Mouse (Mus musculus) neural tube, embryonic 14.5 days (tissue): ENCODE data around the gene Med1. TPM values are rescaled to one million over a fixed set of nuclear protein-coding genes. Genes with fewer than 3 reads are reported as not detected.

Experiments used
- ATAC-seq: fragments of 200-750 bp; cut with Nextera tagmentation; 2 replicates; pipeline ENCODE4 v1.8.0; 2017; ENCODE audit warnings: low read depth, mild to moderate bottlenecking, moderate TSS enrichment, moderate library complexity
- H3K27ac ChIP-seq: fragments of 300-500 bp; sonication (generic); 2 replicates; pipeline ENCODE4 v1.5.1; 2014; ENCODE audit warnings: low read depth, mild to moderate bottlenecking, control low read depth, low read length, moderate library complexity, mixed read lengths
- H3K27me3 ChIP-seq: fragments of 300-500 bp; sonication (generic); 2 replicates; pipeline ENCODE4 v1.6.1; 2014; ENCODE audit warnings: low read length; ENCODE audit not compliant: control insufficient read depth, insufficient read depth
- H3K36me3 ChIP-seq: fragments of 300-500 bp; sonication (generic); 2 replicates; pipeline ENCODE4 v1.6.1; 2014; ENCODE audit warnings: low read length, mixed read lengths; ENCODE audit not compliant: control insufficient read depth, insufficient read depth
- H3K4me1 ChIP-seq: fragments of 300-500 bp; sonication (generic); 2 replicates; pipeline ENCODE4 v1.6.1; 2014; ENCODE audit warnings: low read length; ENCODE audit not compliant: control insufficient read depth, insufficient read depth
- H3K4me2 ChIP-seq: fragments of 300-500 bp; sonication (generic); 2 replicates; pipeline ENCODE4 v1.6.1; 2014; ENCODE audit warnings: mild to moderate bottlenecking, low read depth, low read length, control low read depth
- H3K4me3 ChIP-seq: fragments of 300-500 bp; sonication (generic); 2 replicates; pipeline ENCODE4 v1.5.1; 2014; ENCODE audit warnings: low read depth, low read length, control low read depth, mixed read lengths
- H3K9ac ChIP-seq: fragments of 300-500 bp; sonication (generic); replicated peaks from 2 replicates; pipeline ENCODE4 v1.6.1; 2014; ENCODE audit warnings: low read depth, mild to moderate bottlenecking, control low read depth, low read length, mixed read lengths
- H3K9me3 ChIP-seq: fragments of 300-500 bp; sonication (generic); 2 replicates; pipeline ENCODE4 v1.6.1; 2016; ENCODE audit warnings: low read length; ENCODE audit not compliant: control insufficient read depth
- WGBS: fragments of 180-500 bp; shearing (Covaris S2); extraction: QIAGEN DNeasy Blood & Tissue Kit; methylation state at CpG from one replicate; pipeline ENCODE4 v1.1.7; 2014; 5-methylcytosine and 5-hydroxymethylcytosine counted together
- microRNA-seq: library from miRNA; unstranded; fragments of <30 nt; microRNA quantifications from one replicate; pipeline ENCODE4, GENCODE M21; 2016
- polyA plus RNA-seq: library from polyadenylated mRNA; unstranded; fragments of >200 nt; fragmentation: Nextera tagmentation; extraction: Ambion mirVana; gene quantifications from 2 replicates; pipeline ENCODE4 v1.2.1, GENCODE M21; 2014

Gene Med1
- polyA plus RNA-seq, 1 experiment from 2014 or later: 61.1 TPM

GRCm38 (mm10) chr11:98134951-98135350 is 58.1 kb downstream of the Med1 start:
- H3K9me3 ChIP-seq: no peaks in the 10 kb centered on the region
- 58% methylated on average over 4 of the region's 4 CpGs for WGBS
- no peak for ATAC-seq
- H3K27me3 ChIP-seq: no peaks in the 10 kb centered on the region
- no peak overlapping the region for H3K9ac ChIP-seq
- H3K27ac ChIP-seq: no peak overlapping the region
- H3K4me3 ChIP-seq: no peak overlapping the region
- no peaks in the 10 kb centered on the region for H3K4me1 ChIP-seq
- H3K36me3 ChIP-seq: no peaks in the 10 kb centered on the region
- H3K4me2 ChIP-seq: no peak overlapping the region

DNA sequence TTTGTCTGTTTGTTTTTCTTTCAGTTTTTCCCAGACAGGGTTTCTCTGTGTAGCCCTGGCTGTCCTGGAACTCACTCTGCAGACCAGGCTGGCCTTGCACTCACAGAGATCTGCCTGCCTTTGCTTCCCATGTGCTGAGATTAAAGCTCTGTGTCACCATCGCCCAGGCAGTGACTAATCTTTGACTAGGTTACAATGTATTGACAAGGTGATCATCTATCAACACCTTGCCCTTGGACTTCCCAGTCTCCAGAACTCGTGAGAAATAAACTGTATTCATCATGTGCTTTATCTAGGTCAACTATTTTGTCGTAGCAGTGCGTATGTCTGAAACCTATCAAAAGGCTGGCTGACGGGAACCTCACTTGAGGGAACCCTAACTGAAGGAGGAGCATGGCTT is 69.7 kb downstream of the Med1 start:
- no peaks in the 10 kb centered on the region for H3K27me3 ChIP-seq
- H3K27ac ChIP-seq: no peak overlapping the region
- no peaks in the 10 kb centered on the region for H3K36me3 ChIP-seq
- H3K9ac ChIP-seq: no peak overlapping the region
- H3K4me1 ChIP-seq: no peaks in the 10 kb centered on the region
- H3K9me3 ChIP-seq: no peaks in the 10 kb centered on the region
- 93% methylated on average over 5 of the region's 5 CpGs for WGBS
- no peak overlapping the region for H3K4me2 ChIP-seq
- H3K4me3 ChIP-seq: no peak overlapping the region
- ATAC-seq: no peak

GRCm38 (mm10) chr11:98114363-98114762 is 78.7 kb downstream of the Med1 start:
- ATAC-seq: no peak
- H3K4me3 ChIP-seq: no peak overlapping the region
- no peaks in the 10 kb centered on the region for H3K9me3 ChIP-seq
- no peaks in the 10 kb centered on the region for H3K4me1 ChIP-seq
- no peaks in the 10 kb centered on the region for H3K27me3 ChIP-seq
- no peak overlapping the region for H3K27ac ChIP-seq
- no peak overlapping the region for H3K4me2 ChIP-seq
- peaks cover 22% of the 10 kb centered on the region for H3K36me3 ChIP-seq
- WGBS: 96% methylated on average over 1 of the region's 1 CpGs
- H3K9ac ChIP-seq: no peak overlapping the region

GRCm38 (mm10) chr11:98113504-98113903 is 79.6 kb downstream of the Med1 start:
- Histone ChIP-seq H3K4me3 (no peak overlapping the region), H3K9ac (no peak overlapping the region), H3K4me1 (no peaks in the 10 kb centered on the region), H3K36me3 (peaks cover 22% of the 10 kb centered on the region), H3K4me2 (no peak overlapping the region), H3K9me3 (no peaks in the 10 kb centered on the region), H3K27ac (no peak overlapping the region), H3K27me3 (no peaks in the 10 kb centered on the region)
- no peak for ATAC-seq
- 77% methylated on average over 4 of the region's 4 CpGs for WGBS

- Histone ChIP-seq H3K27me3 (no peaks in the 10 kb centered on the region), H3K27ac (no peak overlapping the region), H3K36me3 (peaks cover 45% of the 10 kb centered on the region), H3K4me2 (no peak overlapping the region), H3K9ac (no peak overlapping the region), H3K4me3 (no peak overlapping the region), H3K9me3 (no peaks in the 10 kb centered on the region), H3K4me1 (no peaks in the 10 kb centered on the region)
- no peak for ATAC-seq
- WGBS: 88% methylated on average over 5 of the region's 5 CpGs
Measured at GRCm38 (mm10) chr11:98109706-98110105, 83.4 kb downstream of the Med1 start.

Small RNA genes within 50 kb of the gene (microRNA-seq; reads per million reads assigned to microRNA genes)
- gene Gm27399: not detected

Other genes starting within 250 kb of the Med1 start
- 0.39 and 0.70 TPM in 2 replicates for gene Plxdc1, start 206.8 kb downstream of the Med1 start, polyA plus RNA-seq
- gene Arl5c, start 197.1 kb downstream of the Med1 start, polyA plus RNA-seq: 6.1 and 11.0 TPM in 2 replicates
- gene Cacnb1, start 170.3 kb downstream of the Med1 start, polyA plus RNA-seq: 32.4 and 37.1 TPM in 2 replicates
- gene Rpl19, start 166.6 kb downstream of the Med1 start, polyA plus RNA-seq: 656 and 678 TPM in 2 replicates
- gene Stac2, start 139.8 kb downstream of the Med1 start, polyA plus RNA-seq: 16.0 and 18.1 TPM in 2 replicates
- 21.1 and 26.2 TPM in 2 replicates for gene Fbxl20, start 42.9 kb downstream of the Med1 start, polyA plus RNA-seq
- gene Cdk12, start 9.8 kb upstream of the Med1 start, polyA plus RNA-seq: 11.3 TPM in 2 replicates
- gene Neurod2, start 136.4 kb upstream of the Med1 start, polyA plus RNA-seq: 25.3 and 25.5 TPM in 2 replicates
- gene Ppp1r1b, start 155.1 kb upstream of the Med1 start, polyA plus RNA-seq: 1.3 and 2.4 TPM in 2 replicates
- gene Stard3, start 165.1 kb upstream of the Med1 start, polyA plus RNA-seq: 28.0 and 35.6 TPM in 2 replicates
- 0.29 and 0.39 TPM in 2 replicates for gene Tcap, start 190.5 kb upstream of the Med1 start, polyA plus RNA-seq
- gene Pnmt, start 193.2 kb upstream of the Med1 start, polyA plus RNA-seq: 1.8 and 2.6 TPM in 2 replicates
- 5.8 and 6.2 TPM in 2 replicates for gene Pgap3, start 207.2 kb upstream of the Med1 start, polyA plus RNA-seq
- gene Erbb2, start 219.2 kb upstream of the Med1 start, polyA plus RNA-seq: 5.9 and 9.1 TPM in 2 replicates
- gene Mien1, start 245.7 kb upstream of the Med1 start, polyA plus RNA-seq: 234 and 247 TPM in 2 replicates